Comparison of ENCODE assay signal across 19 mouse cellular contexts in genomic region chr11:6294632-6295031, GRCm38 (mm10). TPM values are rescaled to one million over a fixed set of nuclear protein-coding genes. Genes with fewer than 3 reads are reported as not detected.
A peak's percentile ranks its signal among the peaks of the same experiment; 100 is the strongest.
DNase-seq lines count a peak whose midpoint lies in the region; ATAC-seq and TF ChIP-seq lines count a peak whose summit lies in the region.
"Had no signal": no experiment of that assay in that cellular context is flagged by ENCODE, and none has a peak within 500 bp of the region (broad histone marks: within the 10 kb centered on the region; RNA-seq: fewer than 3 reads in every experiment).

No protein-coding gene starts in this region.

- 88% methylated on average over 4 of the region's 4 CpGs for WGBS in heart, embryonic 10.5 days
- 56% methylated on average over 4 of the region's 4 CpGs for WGBS in liver, embryonic 14.5 days (ENCODE audit: insufficient replicate concordance)

- TF ChIP-seq CTCF in liver, embryonic 14.5 days (IDR thresholded peaks at IDR 0.05; ENCODE audit: low read depth): no peak

- peak; percentile 34; the same call in 1 of the 2 replicates for TF ChIP-seq EP300 in liver, embryonic 14.5 days (IDR thresholded peaks at IDR 0.05; ENCODE audit: low read depth)

- no peaks in the 10 kb centered on the region for H3K27me3 ChIP-seq in heart, embryonic 10.5 days (ENCODE audit: insufficient read depth, poor library complexity, severe bottlenecking)
- no peaks in the 10 kb centered on the region for H3K27me3 ChIP-seq in liver, embryonic 14.5 days (ENCODE audit: control insufficient read depth, insufficient read depth, low read length)
- H3K27me3 ChIP-seq: embryonic facial prominence, embryonic 13.5 days; forebrain, embryonic 12.5 days; megakaryocyte, embryonic 14.5 days; neural tube, embryonic 13.5 days had no signal

- H3K4me1 ChIP-seq in heart, embryonic 10.5 days: peaks cover 16% of the 10 kb centered on the region; the same call in 1 of the 2 replicates
- peaks cover 40 to 46% of the 10 kb centered on the region in 2 experiments for H3K4me1 ChIP-seq in liver, embryonic 14.5 days (replicated peaks; ENCODE audit: control insufficient read depth in 2 of 2, insufficient read depth in 2 of 2, low read length in 1 of 2)

- intact Hi-C loops in heart, postnatal 25 days (cut with DNase I): no loop called here

- peaks cover 29% of the 10 kb centered on the region for H3K36me3 ChIP-seq in heart, embryonic 10.5 days
- H3K36me3 ChIP-seq in liver, embryonic 14.5 days (replicated peaks; ENCODE audit: control insufficient read depth, insufficient read depth, low read depth): peaks cover 31% of the 10 kb centered on the region

- H3K9ac ChIP-seq in liver, embryonic 14.5 days (replicated peaks): peak overlapping the region; percentile 39
- H3K9ac ChIP-seq: embryonic facial prominence, embryonic 13.5 days; forebrain, embryonic 12.5 days; hindbrain, embryonic 14.5 days; lung, embryonic 14.5 days; neural tube, embryonic 13.5 days had no signal

- peak overlapping the region; percentile 98 for H3K4me2 ChIP-seq in liver, embryonic 14.5 days (ENCODE audit: low read depth)
- H3K4me2 ChIP-seq: embryonic facial prominence, embryonic 13.5 days; forebrain, embryonic 12.5 days; hindbrain, embryonic 14.5 days; lung, embryonic 14.5 days; neural tube, embryonic 13.5 days had no signal

- H3K4me3 ChIP-seq in heart, embryonic 10.5 days: no peak overlapping the region
- peak overlapping the region in 1 of 2 experiments; percentile 82; a peak in 3 of 4 replicates for H3K4me3 ChIP-seq in liver, embryonic 14.5 days (ENCODE audit: insufficient read depth in 1 of 2, low read depth in 2 of 2, low read length in 2 of 2)
- H3K4me3 ChIP-seq: embryonic facial prominence, embryonic 13.5 days; forebrain, embryonic 12.5 days; neural tube, embryonic 13.5 days had no signal

- DNase-seq in heart, embryonic 10.5 days (ENCODE audit: low spot score): peak; percentile 82
- DNase-seq in heart, postnatal 25 days (ENCODE audit: low spot score): no peak
- peak; percentile 72 to 77 (median 76) for DNase-seq in liver, embryonic 14.5 days (ENCODE audit: low read depth in 3 of 3, low spot score in 3 of 3)
- DNase-seq in spleen, postnatal 4 days (ENCODE audit: low spot score in 2 of 2): peak; percentile 53 to 69
- DNase-seq in layer of hippocampus, adult 18-20 months (ENCODE audit: low spot score in 2 of 2): no peak
- no peak for DNase-seq in adipocyte (ENCODE audit: low spot score)
- DNase-seq: cerebellum, adult 11-12 months; kidney, adult 2 months; kidney, postnatal 4 days; left cerebral cortex, postnatal 4 days; lung, embryonic 14.5 days; thymus, postnatal 36 days had no signal

- no peak overlapping the region for H3K27ac ChIP-seq in heart, embryonic 10.5 days
- H3K27ac ChIP-seq in liver, embryonic 14.5 days: peak overlapping the region; percentile 93
- H3K27ac ChIP-seq: embryonic facial prominence, embryonic 13.5 days; forebrain, embryonic 12.5 days; hindbrain, embryonic 14.5 days; neural tube, embryonic 13.5 days had no signal

- ATAC-seq in erythroblast, adult 5-6 weeks (replicated peaks; ENCODE audit: low FRiP score, poor library complexity, severe bottlenecking): peak; percentile 70
- ATAC-seq in liver, embryonic 14.5 days (ENCODE audit: insufficient read depth): peak; percentile 69
- ATAC-seq in megakaryocyte, adult 5-6 weeks (ENCODE audit: poor library complexity, severe bottlenecking): no peak

- no peaks in the 10 kb centered on the region for H3K9me3 ChIP-seq in heart, embryonic 10.5 days
- no peaks in the 10 kb centered on the region for H3K9me3 ChIP-seq in liver, embryonic 14.5 days (ENCODE audit: control insufficient read depth, low read length)
- H3K9me3 ChIP-seq: embryonic facial prominence, embryonic 13.5 days; forebrain, embryonic 12.5 days; megakaryocyte, embryonic 14.5 days; neural tube, embryonic 13.5 days had no signal

RNA-seq across cellular contexts. Expression of gene Ogdh, which starts 3.2 kb away (rescaled TPM):
- polyA plus RNA-seq in heart, embryonic 10.5 days (2016; fragmentation: Nextera tagmentation; extraction: Ambion mirVana): 187 and 299 TPM in 2 replicates
- total RNA-seq in heart, postnatal 25 days (2021): 1,000 to 10,000 TPM; 1,619 to 1,687 TPM
- 78.6 and 82.6 TPM in 2 replicates for total RNA-seq in erythroblast, adult 5-6 weeks (2015; ENCODE audit: low replicate concordance)
- 88.5 and 94.4 TPM in 2 replicates for total RNA-seq in erythroblast, adult 5-6 weeks (2017; ENCODE audit: low replicate concordance)
- 38.6 and 41.8 TPM in 2 replicates for polyA plus RNA-seq in liver, embryonic 14.5 days (2012; rRNA removed)
- polyA plus RNA-seq in liver, embryonic 14.5 days (2014; fragmentation: Nextera tagmentation; extraction: Ambion mirVana): 60.6 and 72.8 TPM in 2 replicates
- 100 to 1,000 TPM; 212 to 218 TPM for total RNA-seq in layer of hippocampus, adult 18-20 months (2021)
- total RNA-seq in megakaryocyte, adult 5-6 weeks (2015): 92.5 and 99.3 TPM in 2 replicates
- total RNA-seq in megakaryocyte, adult 5-6 weeks (2017): 74.2 and 90.3 TPM in 2 replicates

RNA-seq across cellular contexts. Expression of gene Tmed4, which starts 20.0 kb away (rescaled TPM):
- polyA plus RNA-seq in heart, embryonic 10.5 days (2016; fragmentation: Nextera tagmentation; extraction: Ambion mirVana): 85.6 and 101 TPM in 2 replicates
- total RNA-seq in heart, postnatal 25 days (2021): 10 to 100 TPM; 76.6 to 89.2 TPM
- 10.0 and 11.7 TPM in 2 replicates for total RNA-seq in erythroblast, adult 5-6 weeks (2015; ENCODE audit: low replicate concordance)
- 7.4 and 13.2 TPM in 2 replicates for total RNA-seq in erythroblast, adult 5-6 weeks (2017; ENCODE audit: low replicate concordance)
- 23.9 and 28.3 TPM in 2 replicates for polyA plus RNA-seq in liver, embryonic 14.5 days (2012; rRNA removed)
- polyA plus RNA-seq in liver, embryonic 14.5 days (2014; fragmentation: Nextera tagmentation; extraction: Ambion mirVana): 37.4 and 37.5 TPM in 2 replicates
- 100 to 1,000 TPM; 109 to 114 TPM for total RNA-seq in layer of hippocampus, adult 18-20 months (2021)
- 34.8 and 40.1 TPM in 2 replicates for total RNA-seq in megakaryocyte, adult 5-6 weeks (2015)
- total RNA-seq in megakaryocyte, adult 5-6 weeks (2017): 35.1 and 35.8 TPM in 2 replicates

RNA-seq across cellular contexts. Expression of gene Ddx56, which starts 27.1 kb away (rescaled TPM):
- polyA plus RNA-seq in heart, embryonic 10.5 days (2016; fragmentation: Nextera tagmentation; extraction: Ambion mirVana): 93.7 and 111 TPM in 2 replicates
- 10 to 100 TPM; 22.5 to 23.8 TPM for total RNA-seq in heart, postnatal 25 days (2021)
- 4.0 and 16.9 TPM in 2 replicates for total RNA-seq in erythroblast, adult 5-6 weeks (2015; ENCODE audit: low replicate concordance)
- 3.3 and 9.0 TPM in 2 replicates for total RNA-seq in erythroblast, adult 5-6 weeks (2017; ENCODE audit: low replicate concordance)
- polyA plus RNA-seq in liver, embryonic 14.5 days (2012; rRNA removed): 25.4 and 28.7 TPM in 2 replicates
- polyA plus RNA-seq in liver, embryonic 14.5 days (2014; fragmentation: Nextera tagmentation; extraction: Ambion mirVana): 45.8 and 53.4 TPM in 2 replicates
- total RNA-seq in layer of hippocampus, adult 18-20 months (2021): 10 to 100 TPM; 42.2 to 46.8 TPM
- 11.9 and 14.0 TPM in 2 replicates for total RNA-seq in megakaryocyte, adult 5-6 weeks (2015)
- 12.8 and 12.9 TPM in 2 replicates for total RNA-seq in megakaryocyte, adult 5-6 weeks (2017)

Comparison
In these comparisons a context has a peak if more than half of its experiments do, and no peak if none do; other contexts are left out.
1. DNase-seq: peak in heart, embryonic 10.5 days (single experiment), liver, embryonic 14.5 days (3 of 3) and spleen, postnatal 4 days (2 of 2); none in heart, postnatal 25 days (single experiment), layer of hippocampus, adult 18-20 months (0 of 2) and adipocyte (single experiment).
2. RNA of gene Ogdh, which starts 3.2 kb away (total RNA-seq): 1,619 to 1,687 TPM in heart, postnatal 25 days; 212 to 218 TPM in layer of hippocampus, adult 18-20 months, 74.2 to 99.3 TPM in megakaryocyte, adult 5-6 weeks and 78.6 to 94.4 TPM in erythroblast, adult 5-6 weeks; every median in the first group is over 4 times any median in the second.